Mouse (Mus musculus): Measurements from ENCODE around the gene Trappc6a. TPM values are rescaled to one million over a fixed set of nuclear protein-coding genes. Genes with fewer than 3 reads are reported as not detected.

The Trappc6a gene
- polyA plus RNA-seq, 1 experiment: 57.3 TPM

DNA sequence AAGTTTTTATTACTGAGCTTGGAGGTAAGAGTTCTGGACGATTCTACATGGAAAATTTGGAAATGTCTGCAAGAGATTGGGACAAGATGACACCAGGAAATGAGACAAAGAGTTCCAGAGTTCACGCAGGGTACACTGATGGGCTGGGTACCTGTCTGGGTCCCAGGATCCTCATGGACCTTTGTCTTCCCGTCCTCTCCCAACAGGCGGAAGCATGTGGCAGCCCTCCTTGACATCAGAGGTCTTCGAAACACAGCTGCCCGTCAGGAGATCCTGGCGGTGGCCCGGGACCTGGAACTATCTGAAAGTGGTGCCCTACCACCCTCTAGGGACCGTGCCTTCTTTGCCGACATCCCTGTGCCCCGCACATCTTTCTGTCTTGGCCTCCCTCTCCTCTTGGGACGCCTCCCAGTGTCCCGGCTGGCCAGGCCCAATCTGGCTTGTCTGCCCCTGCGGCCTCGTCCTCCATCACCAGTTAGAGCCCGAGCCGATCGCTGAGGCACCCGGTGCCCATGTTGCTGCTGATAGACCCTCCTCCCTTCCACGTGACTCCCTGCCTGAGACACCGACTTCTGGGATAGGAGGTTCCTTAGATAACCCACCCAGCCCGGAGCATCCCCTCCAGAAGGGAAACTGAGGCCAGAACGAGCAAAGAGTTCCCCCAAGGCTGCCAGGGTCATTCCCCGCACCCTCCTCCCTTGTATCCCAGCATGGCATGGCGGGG is 13.3 kb upstream of the Trappc6a start:
- Histone ChIP-seq H3ac (ENCODE audit: control insufficient read depth, insufficient read length) (no peak overlapping the region), H3K79me2 (ENCODE audit: control insufficient read depth, insufficient read depth) (no peaks in the 10 kb centered on the region), H3K4me2 (ENCODE audit: low read depth) (no peak overlapping the region), H3K36me3 (ENCODE audit: control insufficient read depth, insufficient read depth) (no peaks in the 10 kb centered on the region), H3K4me3 (no peak overlapping the region), H3K27me3 (ENCODE audit: control insufficient read depth, insufficient read depth, insufficient read length) (peaks cover 48% of the 10 kb centered on the region)
- no peak for TF ChIP-seq E2F4 (IDR thresholded peaks at IDR 0.05; ENCODE audit: insufficient read depth)
- TF ChIP-seq MYOG (IDR thresholded peaks at IDR 0.05; ENCODE audit: control insufficient read depth in 1 of 3, insufficient read depth in 1 of 3, insufficient read length in 2 of 3, low read depth in 2 of 3): no peak

- Histone ChIP-seq H3K27me3 (ENCODE audit: control insufficient read depth, insufficient read depth, insufficient read length) (peaks cover 47% of the 10 kb centered on the region), H3K79me2 (ENCODE audit: control insufficient read depth, insufficient read depth) (no peaks in the 10 kb centered on the region), H3K4me3 (no peak overlapping the region), H3ac (ENCODE audit: control insufficient read depth, insufficient read length) (no peak overlapping the region), H3K4me2 (ENCODE audit: low read depth) (no peak overlapping the region), H3K36me3 (ENCODE audit: control insufficient read depth, insufficient read depth) (no peaks in the 10 kb centered on the region)
- no peak for TF ChIP-seq POLR2A (IDR thresholded peaks at IDR 0.05; ENCODE audit: insufficient read length, low read depth)
- TF ChIP-seq SRF (IDR thresholded peaks at IDR 0.05; ENCODE audit: control insufficient read depth, insufficient read length, low read depth): no peak
- no peak for TF ChIP-seq CEBPB (IDR thresholded peaks at IDR 0.05; ENCODE audit: insufficient read depth, poor library complexity, severe bottlenecking)
- TF ChIP-seq TCF12 (IDR thresholded peaks at IDR 0.05; ENCODE audit: insufficient read depth, poor library complexity, severe bottlenecking): no peak
- TF ChIP-seq E2F4 (IDR thresholded peaks at IDR 0.05; ENCODE audit: insufficient read depth): no peak
- TF ChIP-seq MYOD1 (IDR thresholded peaks at IDR 0.05; ENCODE audit: control insufficient read depth in 1 of 3, insufficient read length in 2 of 3, low read depth in 2 of 3): no peak
- no peak for TF ChIP-seq POLR2AphosphoS2 (IDR thresholded peaks at IDR 0.05; ENCODE audit: insufficient read length, low read depth)
- no peak for TF ChIP-seq USF1 (IDR thresholded peaks at IDR 0.05; ENCODE audit: low read depth)
- TF ChIP-seq MAX (IDR thresholded peaks at IDR 0.05; ENCODE audit: low read depth): no peak
- TF ChIP-seq TCF3 (IDR thresholded peaks at IDR 0.05; ENCODE audit: insufficient read length, low read depth): no peak
- TF ChIP-seq REST (IDR thresholded peaks at IDR 0.05; ENCODE audit: insufficient read depth, insufficient read length): no peak
- TF ChIP-seq MYOG (IDR thresholded peaks at IDR 0.05; ENCODE audit: control insufficient read depth in 1 of 3, insufficient read depth in 1 of 3, insufficient read length in 2 of 3, low read depth in 2 of 3): no peak
These were observed 12.5 kb upstream of the Trappc6a start for GRCm38 (mm10) chr7:19495521-19496213.

DNA sequence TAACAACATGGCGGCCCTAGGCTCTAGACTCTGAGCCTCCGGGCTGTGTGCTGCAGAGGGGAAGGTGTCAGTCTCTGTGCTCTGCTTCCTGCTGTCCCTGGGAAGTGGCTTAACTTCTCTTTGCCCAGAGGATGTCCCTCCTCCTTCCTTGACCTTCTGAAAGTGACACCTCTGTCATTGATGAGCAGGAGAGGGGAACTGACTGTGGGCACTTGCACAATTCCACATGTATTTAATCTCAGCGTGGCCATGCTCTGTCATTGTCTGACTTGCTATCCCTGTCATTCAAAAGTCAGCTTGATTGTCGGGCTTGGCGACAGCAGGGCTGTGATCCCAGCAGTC is 12.0 kb upstream of the Trappc6a start:
- no peak for TF ChIP-seq MYOG (IDR thresholded peaks at IDR 0.05; ENCODE audit: control insufficient read depth in 1 of 3, insufficient read depth in 1 of 3, insufficient read length in 2 of 3, low read depth in 2 of 3)
- no peak for TF ChIP-seq SRF (IDR thresholded peaks at IDR 0.05; ENCODE audit: control insufficient read depth, insufficient read length, low read depth)
- no peak for TF ChIP-seq MYOD1 (IDR thresholded peaks at IDR 0.05; ENCODE audit: control insufficient read depth in 1 of 3, insufficient read length in 2 of 3, low read depth in 2 of 3)
- TF ChIP-seq TCF3 (IDR thresholded peaks at IDR 0.05; ENCODE audit: insufficient read length, low read depth): no peak
- TF ChIP-seq MAX (IDR thresholded peaks at IDR 0.05; ENCODE audit: low read depth): no peak
- TF ChIP-seq USF1 (IDR thresholded peaks at IDR 0.05; ENCODE audit: low read depth): no peak
- TF ChIP-seq CEBPB (IDR thresholded peaks at IDR 0.05; ENCODE audit: insufficient read depth, poor library complexity, severe bottlenecking): no peak
- TF ChIP-seq E2F4 (IDR thresholded peaks at IDR 0.05; ENCODE audit: insufficient read depth): no peak
- H3K79me2 ChIP-seq (ENCODE audit: control insufficient read depth, insufficient read depth): no peaks in the 10 kb centered on the region
- H3K4me3 ChIP-seq: no peak overlapping the region
- H3K4me2 ChIP-seq (ENCODE audit: low read depth): no peak overlapping the region
- no peaks in the 10 kb centered on the region for H3K36me3 ChIP-seq (ENCODE audit: control insufficient read depth, insufficient read depth)
- peaks cover 47% of the 10 kb centered on the region for H3K27me3 ChIP-seq (ENCODE audit: control insufficient read depth, insufficient read depth, insufficient read length)
- no peak overlapping the region for H3ac ChIP-seq (ENCODE audit: control insufficient read depth, insufficient read length)

DNA sequence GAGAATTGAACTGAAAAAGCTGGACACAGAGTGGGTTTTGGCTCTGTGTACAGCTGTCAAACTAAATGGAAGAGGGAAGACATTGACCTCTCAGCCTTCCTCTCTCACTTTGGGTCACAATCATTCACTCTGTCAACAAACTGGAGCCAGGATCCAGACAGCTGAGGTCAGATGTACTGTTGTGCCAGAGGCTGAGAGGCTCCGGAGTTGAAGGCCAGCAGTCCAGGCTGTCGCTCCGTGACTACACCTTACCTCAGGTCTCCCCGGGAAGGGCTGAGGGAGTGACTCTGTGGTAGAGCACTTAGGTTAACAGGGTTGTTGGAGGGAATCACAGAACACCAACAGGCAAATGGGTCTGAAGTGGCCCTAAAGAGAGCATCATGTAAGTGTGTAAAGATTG is 9.9 kb upstream of the Trappc6a start:
- no peak overlapping the region for H3ac ChIP-seq (ENCODE audit: control insufficient read depth, insufficient read length)
- no peak overlapping the region for H3K4me2 ChIP-seq (ENCODE audit: low read depth)
- H3K4me3 ChIP-seq: no peak overlapping the region
- no peak for TF ChIP-seq REST (IDR thresholded peaks at IDR 0.05; ENCODE audit: insufficient read depth, insufficient read length)
- TF ChIP-seq POLR2AphosphoS2 (IDR thresholded peaks at IDR 0.05; ENCODE audit: insufficient read length, low read depth): no peak
- no peak for TF ChIP-seq CEBPB (IDR thresholded peaks at IDR 0.05; ENCODE audit: insufficient read depth, poor library complexity, severe bottlenecking)
- TF ChIP-seq MYOG (IDR thresholded peaks at IDR 0.05; ENCODE audit: control insufficient read depth in 1 of 3, insufficient read depth in 1 of 3, insufficient read length in 2 of 3, low read depth in 2 of 3): no peak
- no peak for TF ChIP-seq MYOD1 (IDR thresholded peaks at IDR 0.05; ENCODE audit: control insufficient read depth in 1 of 3, insufficient read length in 2 of 3, low read depth in 2 of 3)
- TF ChIP-seq TCF12 (IDR thresholded peaks at IDR 0.05; ENCODE audit: insufficient read depth, poor library complexity, severe bottlenecking): no peak
- no peak for TF ChIP-seq E2F4 (IDR thresholded peaks at IDR 0.05; ENCODE audit: insufficient read depth)
- TF ChIP-seq TCF3 (IDR thresholded peaks at IDR 0.05; ENCODE audit: insufficient read length, low read depth): no peak
- TF ChIP-seq USF1 (IDR thresholded peaks at IDR 0.05; ENCODE audit: low read depth): no peak
- TF ChIP-seq SRF (IDR thresholded peaks at IDR 0.05; ENCODE audit: control insufficient read depth, insufficient read length, low read depth): no peak
- no peak for TF ChIP-seq MAX (IDR thresholded peaks at IDR 0.05; ENCODE audit: low read depth)
- no peak for TF ChIP-seq POLR2A (IDR thresholded peaks at IDR 0.05; ENCODE audit: insufficient read length, low read depth)
- H3K79me2 ChIP-seq (ENCODE audit: control insufficient read depth, insufficient read depth): no peaks in the 10 kb centered on the region
- no peaks in the 10 kb centered on the region for H3K36me3 ChIP-seq (ENCODE audit: control insufficient read depth, insufficient read depth)
- peaks cover 29% of the 10 kb centered on the region for H3K27me3 ChIP-seq (ENCODE audit: control insufficient read depth, insufficient read depth, insufficient read length)
